Mouse (Mus musculus) E14TG2a.4 (cell line): ENCODE measurements around the gene Plin4.

ENCODE experiments used
- CTCF ChIP-seq: conservative IDR thresholded peaks from 2 replicates; pipeline ENCODE4 v1.5.1; 2014; ENCODE audit warnings: low read length
- NANOG ChIP-seq: IDR thresholded peaks from 2 replicates; pipeline ENCODE4 v1.6.1; 2014; ENCODE audit warnings: borderline replicate concordance, low read length, mixed read lengths

DNA sequence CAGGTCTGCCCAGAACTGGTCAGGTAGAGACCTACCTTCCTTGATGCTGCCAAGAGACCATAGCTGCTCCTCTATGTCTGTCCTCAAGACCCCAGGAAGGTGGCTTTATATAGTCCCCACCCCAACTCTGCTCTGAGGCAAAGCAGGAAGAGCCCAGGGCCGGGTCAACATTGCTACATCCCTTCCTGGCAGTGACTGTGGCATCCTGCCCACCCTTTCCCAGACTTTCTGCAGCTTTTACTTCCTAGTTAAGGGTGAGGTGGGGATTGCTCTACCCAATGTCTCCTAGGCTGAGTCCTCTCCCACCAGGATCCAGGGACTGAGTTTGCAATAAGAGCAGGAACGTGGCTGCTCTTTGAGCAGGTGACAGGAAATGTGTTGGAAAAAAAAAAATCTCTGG, 12.2 kb upstream of the Plin4 start, which contains the start of gene Lrg1:
- no peak for TF ChIP-seq CTCF
- no peak for TF ChIP-seq NANOG
